Mouse (Mus musculus) stomach, postnatal 0 days (tissue): Measurements from ENCODE around the gene Dkc1.

Source experiments
- CTCF ChIP-seq: IDR thresholded peaks from 2 replicates; pipeline ENCODE4 v1.5.1; 2016; ENCODE audit warnings: antibody characterized with exemption, low read depth, mild to moderate bottlenecking, moderate library complexity
- EP300 ChIP-seq: optimal IDR thresholded peaks from 2 replicates; pipeline ENCODE3; 2016; ENCODE audit warnings: antibody characterized with exemption

- TF ChIP-seq CTCF, result no peak
- no peak for TF ChIP-seq EP300
Measured at GRCm38 (mm10) chrX:75083982-75084773, 11.5 kb upstream of the Dkc1 start.
